Mouse (Mus musculus) thymus, postnatal 10 days (tissue): ENCODE measurements around the gene Tbx6.
A peak's percentile ranks its signal among the peaks of the same experiment; 100 is the strongest.

Experiments
- DNase-seq, 2 experiments: peaks; one replicate each; pipeline ENCODE4 v3.0.0; 2021; ENCODE audit warnings: low spot score in 2 of 2

Tbx6 gene

DNA sequence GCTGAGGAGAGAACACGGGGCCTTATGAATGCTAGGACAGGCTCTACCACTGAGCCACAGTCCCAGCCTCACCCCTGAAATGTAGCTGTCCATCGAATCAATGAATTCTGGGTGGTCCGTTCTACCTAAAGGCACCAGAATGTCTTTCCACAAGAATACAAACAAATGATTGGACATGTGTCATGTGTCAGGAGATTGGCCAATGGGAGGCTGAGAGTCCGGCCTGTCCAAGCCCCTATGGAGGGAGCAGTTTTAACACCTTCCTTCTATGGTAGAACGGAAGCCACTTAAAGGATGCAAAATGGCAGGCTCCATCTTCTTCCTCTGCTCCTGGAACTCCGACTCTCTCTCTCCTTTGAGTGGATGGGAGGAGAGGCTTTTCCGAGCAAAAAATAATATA is 36.3 kb downstream of the Tbx6 start:
- DNase-seq, result no peak

DNA sequence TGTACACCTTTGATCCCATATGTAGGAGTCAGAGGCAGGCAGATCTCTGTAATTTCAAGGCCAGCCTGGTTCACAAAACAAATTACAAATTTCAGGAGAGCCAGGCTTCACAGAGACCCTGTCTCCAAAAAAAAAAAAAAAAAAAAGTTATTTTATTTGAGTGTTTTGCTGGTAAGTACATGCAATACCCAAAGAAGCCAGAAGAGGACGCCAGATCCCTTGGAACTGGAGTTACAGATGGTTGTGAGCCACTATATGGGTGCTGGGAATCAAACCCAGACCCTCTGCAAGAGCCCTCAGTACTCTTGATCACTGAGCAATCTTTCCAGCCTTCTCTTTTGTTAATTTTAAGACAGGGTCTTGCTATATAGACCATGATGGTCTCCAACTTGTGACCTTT is 37.5 kb downstream of the Tbx6 start:
- DNase-seq, result no peak

DNA sequence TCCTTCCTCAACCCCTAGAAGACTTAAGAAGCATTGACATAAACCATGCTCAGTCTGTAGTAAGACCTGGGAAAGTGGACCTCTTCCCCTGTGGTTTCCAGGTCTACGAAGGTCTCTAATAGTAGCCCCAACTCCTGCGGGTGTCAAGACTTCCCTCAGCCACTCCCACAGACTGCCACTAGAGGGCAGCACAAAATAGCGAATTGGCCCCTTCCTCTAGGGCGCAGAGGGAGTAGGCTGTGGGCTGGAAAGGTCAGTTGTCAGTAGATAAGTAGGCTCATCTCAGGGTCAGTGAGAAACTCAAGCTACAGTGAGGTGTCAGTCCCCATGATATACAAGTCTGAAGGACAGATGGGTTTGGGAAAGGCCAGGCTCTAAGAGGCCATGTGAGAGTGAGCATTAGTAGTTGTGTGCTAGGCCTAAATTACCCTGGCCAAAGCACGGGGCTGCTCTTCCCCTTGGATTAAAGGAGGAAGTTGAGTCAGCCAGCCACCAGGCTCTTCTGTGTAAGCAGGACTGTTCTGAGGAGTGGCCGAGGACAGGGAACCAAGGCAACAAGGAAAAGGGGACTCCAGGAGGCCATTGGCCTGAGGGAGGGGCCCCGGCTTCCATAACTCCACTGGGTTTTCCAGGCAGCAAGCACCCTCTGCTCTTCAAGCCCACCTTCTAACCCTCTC is 40.7 kb downstream of the Tbx6 start:
- DNase-seq, result peak; percentile 40 to 80

DNA sequence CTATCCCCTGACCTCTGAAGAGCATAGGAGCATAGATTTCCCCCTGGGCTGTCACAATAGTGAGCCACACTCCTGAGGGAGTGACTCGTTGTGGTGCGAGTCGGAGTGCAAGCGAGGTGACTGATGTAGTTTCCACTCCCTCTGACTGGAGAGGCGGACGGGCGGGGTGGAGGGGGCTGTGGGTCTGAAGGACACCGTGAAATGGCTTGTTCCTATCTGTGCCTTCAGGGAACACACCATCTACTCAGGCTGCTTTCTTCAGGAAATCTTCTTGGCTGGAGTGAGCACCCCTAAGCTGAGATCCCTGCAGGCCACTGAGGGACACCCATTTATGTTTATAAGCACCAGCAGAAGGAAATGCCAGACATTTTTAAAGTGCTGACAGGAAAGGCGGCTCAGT is 41.5 kb downstream of the Tbx6 start:
- DNase-seq, result no peak

DNA sequence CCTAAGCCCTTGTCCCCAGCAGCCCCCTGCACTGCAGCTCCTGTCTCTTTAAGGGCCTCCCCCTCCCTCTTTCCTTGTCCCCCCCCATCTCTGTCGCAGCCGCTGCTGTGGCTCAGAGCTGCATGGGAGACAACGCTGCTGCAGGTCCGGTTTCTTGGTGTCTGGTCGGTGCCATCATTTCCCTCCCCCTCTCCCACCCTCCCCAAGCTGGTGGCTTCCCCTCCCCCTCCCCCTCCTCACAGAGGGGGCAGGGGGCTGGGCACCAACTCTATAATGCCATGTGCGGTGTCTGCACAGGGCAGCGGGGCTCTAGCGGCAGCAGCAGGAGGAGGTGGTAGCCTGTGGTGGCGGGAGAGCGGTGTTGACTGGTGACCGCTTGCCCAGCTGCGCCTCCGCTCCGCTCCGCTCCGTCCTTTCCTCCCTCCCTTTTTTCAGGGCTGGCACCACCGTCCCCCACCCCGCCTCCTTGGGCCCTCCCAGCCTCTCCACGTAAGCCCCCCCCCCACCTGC is 42.0 kb downstream of the Tbx6 start:
- no peak for DNase-seq

DNA sequence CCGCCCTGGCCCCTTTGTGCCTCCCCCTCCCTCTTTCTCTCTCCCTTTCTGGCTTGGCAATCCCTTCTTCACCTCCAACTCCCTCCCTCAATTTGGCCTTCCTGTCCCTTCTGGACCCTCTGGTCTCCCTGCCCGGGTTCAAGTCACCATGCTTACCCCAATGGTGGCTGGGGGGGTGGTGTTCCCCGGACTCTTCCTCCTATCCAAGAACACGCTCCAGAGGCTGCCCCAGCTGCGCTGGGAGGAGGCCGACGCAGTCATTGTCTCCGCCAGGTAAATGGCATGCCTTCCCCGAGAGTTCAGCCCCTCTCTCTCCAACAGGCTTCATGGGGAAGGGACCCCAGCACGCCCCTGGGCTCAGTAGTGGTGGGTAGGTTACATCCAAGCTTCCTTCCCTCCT is 42.7 kb downstream of the Tbx6 start:
- DNase-seq, result no peak

DNA sequence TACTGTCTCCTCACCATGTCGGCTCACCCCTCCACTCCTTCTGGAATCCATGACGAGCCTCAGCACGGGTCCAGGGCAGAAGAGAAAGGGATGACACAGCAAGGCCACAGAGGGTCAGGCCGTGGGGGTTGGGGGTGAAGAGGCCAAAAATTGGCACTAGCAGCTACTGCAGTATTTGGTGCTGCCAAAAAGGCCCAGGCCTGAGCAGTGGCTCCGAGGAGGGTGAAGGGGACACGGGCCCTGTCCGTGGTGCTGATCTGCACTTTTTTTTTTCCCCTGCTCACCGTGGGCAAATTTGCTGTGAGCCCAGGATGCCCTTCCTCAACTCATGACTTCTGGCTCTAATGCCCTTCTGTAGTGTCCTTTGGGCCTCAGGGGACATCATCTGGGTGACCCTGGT is 44.1 kb downstream of the Tbx6 start:
- no peak for DNase-seq

DNA sequence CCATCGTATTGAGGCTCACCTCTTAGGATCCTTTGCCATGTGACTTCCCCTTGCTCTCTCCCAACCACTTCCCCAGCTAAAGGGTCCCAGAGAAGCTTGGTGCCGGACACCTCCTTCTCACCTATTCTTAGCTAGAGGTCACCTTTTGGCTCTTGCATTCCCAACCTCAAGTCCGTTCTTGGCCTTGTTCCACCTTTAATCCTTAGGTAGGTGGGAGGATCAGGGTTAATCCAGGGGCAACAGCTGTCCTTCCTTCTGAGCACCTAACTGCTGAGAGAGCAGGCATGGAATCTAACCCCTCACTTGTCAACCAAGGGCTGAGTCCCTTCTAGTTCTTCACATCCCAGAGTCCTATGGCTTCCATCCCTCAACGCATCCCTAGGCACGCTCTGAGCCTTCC is 44.7 kb downstream of the Tbx6 start:
- no peak for DNase-seq

DNA sequence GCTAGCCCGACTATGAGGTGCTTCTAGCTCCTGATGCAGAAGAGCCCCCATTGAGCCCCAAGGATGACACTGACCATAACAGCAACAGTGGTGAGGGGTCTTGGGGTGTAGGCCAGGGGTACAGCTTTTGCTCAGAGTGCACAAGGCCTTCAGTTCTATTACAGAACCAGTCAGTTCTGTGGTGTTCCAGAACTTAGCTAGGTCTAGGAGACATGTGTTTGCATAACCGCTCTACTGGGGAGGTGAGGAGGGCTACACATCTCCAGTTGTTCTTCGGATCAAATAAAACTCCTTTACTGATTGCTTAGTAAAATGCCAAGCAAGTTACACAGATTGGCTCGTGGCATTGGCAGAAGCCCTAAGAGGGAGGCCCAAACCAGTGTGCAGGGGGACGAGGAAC is 50.3 kb downstream of the Tbx6 start, which contains the start of gene 4930451I11Rik:
Gene 4930451I11Rik, minus strand, starts transcription at position 101 of the 400 bp plus-strand sequence.
- no peak for DNase-seq

DNA sequence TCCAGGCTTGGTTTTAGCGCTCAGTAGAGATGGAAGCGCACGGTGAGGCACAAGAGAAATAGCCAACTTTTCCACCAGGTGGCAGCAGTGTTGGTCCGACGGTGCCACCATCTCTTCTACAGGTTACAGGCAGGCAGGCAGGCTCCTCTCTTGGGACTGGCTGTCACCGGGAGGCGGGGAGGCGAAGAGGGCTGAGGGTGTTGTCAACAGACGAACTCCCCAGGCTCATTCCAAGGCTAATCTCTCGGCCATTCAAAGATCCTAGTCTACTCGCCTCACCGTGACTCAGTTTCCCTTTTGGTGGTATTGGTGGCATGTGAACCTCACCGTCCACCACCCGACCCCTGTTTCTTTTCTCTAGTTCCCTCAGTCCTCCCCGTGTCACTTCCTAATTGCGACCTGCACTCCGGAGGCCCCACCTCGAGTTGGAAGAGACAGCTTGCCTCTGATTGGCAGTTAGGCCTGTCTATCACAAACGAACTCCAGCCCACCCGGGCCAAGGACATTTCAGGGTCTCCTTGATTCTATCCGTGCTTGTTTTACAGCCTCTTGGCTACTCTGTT is 50.8 kb downstream of the Tbx6 start:
- DNase-seq, result peak; percentile 74 to 86

DNA sequence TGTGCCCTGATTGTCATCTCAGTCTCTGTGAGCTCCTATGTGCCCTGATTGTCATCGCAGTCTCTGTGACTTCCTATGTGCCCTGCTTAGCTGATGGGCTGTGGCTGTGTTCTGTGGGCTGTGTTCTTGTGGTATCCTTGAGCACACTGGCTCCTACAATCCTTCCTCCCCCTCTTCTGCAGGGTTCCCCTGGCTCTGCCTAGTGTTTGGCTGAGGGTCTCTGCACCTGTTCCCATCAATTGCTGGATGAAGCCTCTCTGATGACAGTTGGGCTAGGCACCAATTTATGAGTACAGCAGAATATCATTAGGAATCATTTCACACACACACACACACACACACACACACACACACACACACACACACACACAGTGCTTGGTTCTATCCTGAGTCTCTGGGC is 52.0 kb downstream of the Tbx6 start:
- DNase-seq, result no peak
